Mouse (Mus musculus) forebrain, embryonic 16.5 days (tissue): ENCODE results near the gene Plin4. TPM values are rescaled to one million over a fixed set of nuclear protein-coding genes. Genes with fewer than 3 reads are reported as not detected.

ENCODE experiments used
- ATAC-seq: fragments of 200-750 bp; cut with Nextera tagmentation; 2 replicates; pipeline ENCODE4 v1.8.0; 2017; ENCODE audit warnings: mild to moderate bottlenecking, moderate library complexity
- H3K27ac ChIP-seq: fragments of 300-500 bp; sonication (generic); 2 replicates; pipeline ENCODE4 v1.5.1; 2014; ENCODE audit warnings: low read length, control low read depth
- H3K27me3 ChIP-seq: fragments of 300-500 bp; sonication (generic); replicated peaks from 2 replicates; pipeline ENCODE4 v1.6.1; 2014; ENCODE audit warnings: low read length; ENCODE audit not compliant: control insufficient read depth, insufficient read depth
- H3K36me3 ChIP-seq: fragments of 300-500 bp; sonication (generic); 2 replicates; pipeline ENCODE4 v1.6.1; 2014; ENCODE audit not compliant: control insufficient read depth, insufficient read depth
- H3K4me1 ChIP-seq: fragments of 300-500 bp; sonication (generic); replicated peaks from 2 replicates; pipeline ENCODE4 v1.6.1; 2014; ENCODE audit warnings: low read length; ENCODE audit not compliant: control insufficient read depth, insufficient read depth
- H3K4me2 ChIP-seq: fragments of 300-500 bp; sonication (generic); 2 replicates; pipeline ENCODE4 v1.6.1; 2014; ENCODE audit warnings: mild to moderate bottlenecking, low read length, control low read depth
- H3K4me3 ChIP-seq: fragments of 300-500 bp; sonication (generic); replicated peaks from 2 replicates; pipeline ENCODE4 v1.5.1; 2014; ENCODE audit warnings: mild to moderate bottlenecking, low read length, control low read depth
- H3K9ac ChIP-seq: fragments of 300-500 bp; sonication (generic); replicated peaks from 2 replicates; pipeline ENCODE4 v1.6.1; 2014; ENCODE audit warnings: low read depth, low read length, control low read depth
- H3K9me3 ChIP-seq: fragments of 300-500 bp; sonication (generic); 2 replicates; pipeline ENCODE4 v1.6.1; 2016; ENCODE audit warnings: low read length; ENCODE audit not compliant: control insufficient read depth
- WGBS: fragments of 180-500 bp; shearing (Covaris S2); extraction: QIAGEN DNeasy Blood & Tissue Kit; methylation state at CpG from one replicate; pipeline ENCODE4 v1.1.7; 2014; 5-methylcytosine and 5-hydroxymethylcytosine counted together
- polyA plus RNA-seq: library from polyadenylated mRNA; unstranded; fragments of >200 nt; fragmentation: Nextera tagmentation; extraction: Ambion mirVana; gene quantifications from 2 replicates; pipeline ENCODE4 v1.2.1, GENCODE M21; 2015

The Plin4 gene
- polyA plus RNA-seq, 1 experiment from 2014 or later, result 0.14 TPM

GRCm38 (mm10) chr17:56055945-56056678, 53.5 kb downstream of the Plin4 start:
- ATAC-seq, result no peak

GRCm38 (mm10) chr17:56054938-56055337, 54.7 kb downstream of the Plin4 start:
- no peaks in the 10 kb centered on the region for H3K4me1 ChIP-seq
- H3K4me3 ChIP-seq, result no peak overlapping the region
- no peak overlapping the region for H3K9ac ChIP-seq
- no peak overlapping the region for H3K4me2 ChIP-seq
- no peak for ATAC-seq
- H3K27me3 ChIP-seq, result no peaks in the 10 kb centered on the region
- no peaks in the 10 kb centered on the region for H3K9me3 ChIP-seq
- peaks cover 6% of the 10 kb centered on the region; the same call in 1 of the 2 replicates for H3K36me3 ChIP-seq
- H3K27ac ChIP-seq, result no peak overlapping the region

More at GRCm38 (mm10) chr17:56055945-56056678, 53.5 kb downstream of the Plin4 start:
- WGBS, result 59% methylated on average over 4 of the region's 4 CpGs
- no peaks in the 10 kb centered on the region for H3K4me1 ChIP-seq
- no peak overlapping the region for H3K4me3 ChIP-seq
- peaks cover 9% of the 10 kb centered on the region; the same call in 1 of the 2 replicates for H3K36me3 ChIP-seq
- H3K27me3 ChIP-seq, result no peaks in the 10 kb centered on the region
- no peaks in the 10 kb centered on the region for H3K9me3 ChIP-seq
- H3K4me2 ChIP-seq, result no peak overlapping the region
- H3K27ac ChIP-seq, result no peak overlapping the region
- no peak overlapping the region for H3K9ac ChIP-seq

GRCm38 (mm10) chr17:56051369-56051768, 58.2 kb downstream of the Plin4 start:
- Histone ChIP-seq H3K27ac (no peak overlapping the region), H3K9me3 (no peaks in the 10 kb centered on the region), H3K27me3 (no peaks in the 10 kb centered on the region), H3K36me3 (peaks cover 5% of the 10 kb centered on the region), H3K4me1 (no peaks in the 10 kb centered on the region), H3K9ac (no peak overlapping the region), H3K4me3 (no peak overlapping the region), H3K4me2 (no peak overlapping the region)
- 93% methylated on average over 5 of the region's 5 CpGs for WGBS
- ATAC-seq, result no peak

Other genes starting within 250 kb of the Plin4 start
- 13.1 and 14.4 TPM in 2 replicates for gene Zfp119a, start 230.9 kb downstream of the Plin4 start, polyA plus RNA-seq
- 17.0 and 18.0 TPM in 2 replicates for gene Zfp959, start 217.7 kb downstream of the Plin4 start, polyA plus RNA-seq
- gene Zfp119b, start 160.3 kb downstream of the Plin4 start, polyA plus RNA-seq, result 6.7 and 8.3 TPM in 2 replicates
- gene Ebi3, start 157.2 kb downstream of the Plin4 start, polyA plus RNA-seq, result 3.0 and 4.2 TPM in 2 replicates
- gene Yju2, start 150.7 kb downstream of the Plin4 start, polyA plus RNA-seq, result 26.8 and 27.0 TPM in 2 replicates
- 98.2 and 129 TPM in 2 replicates for gene Shd, start 139.3 kb downstream of the Plin4 start, polyA plus RNA-seq
- gene Fsd1, start 123.3 kb downstream of the Plin4 start, polyA plus RNA-seq, result 144 and 179 TPM in 2 replicates
- gene Stap2, start 104.2 kb downstream of the Plin4 start, polyA plus RNA-seq, result 5.5 and 6.6 TPM in 2 replicates
- gene Mpnd, start 104.1 kb downstream of the Plin4 start, polyA plus RNA-seq, result 152 and 157 TPM in 2 replicates
- gene Sh3gl1, start 73.2 kb downstream of the Plin4 start, polyA plus RNA-seq, result 125 and 126 TPM in 2 replicates
- 10.6 and 12.6 TPM in 2 replicates for gene Chaf1a, start 69.4 kb downstream of the Plin4 start, polyA plus RNA-seq
- gene Ubxn6, start 34.8 kb downstream of the Plin4 start, polyA plus RNA-seq, result 78.8 and 85.8 TPM in 2 replicates
- 151 and 158 TPM in 2 replicates for gene Hdgfl2, start 30.2 kb downstream of the Plin4 start, polyA plus RNA-seq
- 0.67 and 1.4 TPM in 2 replicates for gene Plin5, start 7.8 kb upstream of the Plin4 start, polyA plus RNA-seq
- gene Lrg1, start 12.2 kb upstream of the Plin4 start, polyA plus RNA-seq, result 0.22 TPM in 1 of 2 replicates, not detected in the other
- gene Sema6b, start 30.5 kb upstream of the Plin4 start, polyA plus RNA-seq, result 10.1 and 10.7 TPM in 2 replicates
- 10.1 and 10.2 TPM in 2 replicates for gene Tnfaip8l1, start 52.7 kb upstream of the Plin4 start, polyA plus RNA-seq
- 54.2 and 63.8 TPM in 2 replicates for gene Mydgf, start 74.1 kb upstream of the Plin4 start, polyA plus RNA-seq
- 32.1 and 32.3 TPM in 2 replicates for gene Dpp9, start 109.1 kb upstream of the Plin4 start, polyA plus RNA-seq
- 23.4 and 24.5 TPM in 2 replicates for gene Fem1a, start 147.0 kb upstream of the Plin4 start, polyA plus RNA-seq
- gene Ticam1, start 167.0 kb upstream of the Plin4 start, polyA plus RNA-seq, result 1.6 and 1.9 TPM in 2 replicates
- gene Plin3, start 183.1 kb upstream of the Plin4 start, polyA plus RNA-seq, result 9.3 and 12.6 TPM in 2 replicates
- not detected in 2 replicates for gene Arrdc5, start 190.5 kb upstream of the Plin4 start, polyA plus RNA-seq
- 48.1 and 52.2 TPM in 2 replicates for gene Uhrf1, start 193.5 kb upstream of the Plin4 start, polyA plus RNA-seq
- 81.6 and 85.0 TPM in 2 replicates for gene Kdm4b, start 216.3 kb upstream of the Plin4 start, polyA plus RNA-seq